Mouse (Mus musculus) bone marrow macrophage, adult 2 months (primary cell): Measurements from ENCODE around the gene Kif17.

ENCODE experiments used
- CTCF ChIP-seq: IDR thresholded peaks from 2 replicates; pipeline ENCODE4 v1.5.1; 2012; ENCODE audit warnings: low read depth, mild to moderate bottlenecking, low read length, moderate library complexity
- POLR2A ChIP-seq: IDR thresholded peaks from 2 replicates; pipeline ENCODE4 v1.6.1; 2012; ENCODE audit warnings: mild to moderate bottlenecking, low read depth, low read length, borderline replicate concordance

DNA sequence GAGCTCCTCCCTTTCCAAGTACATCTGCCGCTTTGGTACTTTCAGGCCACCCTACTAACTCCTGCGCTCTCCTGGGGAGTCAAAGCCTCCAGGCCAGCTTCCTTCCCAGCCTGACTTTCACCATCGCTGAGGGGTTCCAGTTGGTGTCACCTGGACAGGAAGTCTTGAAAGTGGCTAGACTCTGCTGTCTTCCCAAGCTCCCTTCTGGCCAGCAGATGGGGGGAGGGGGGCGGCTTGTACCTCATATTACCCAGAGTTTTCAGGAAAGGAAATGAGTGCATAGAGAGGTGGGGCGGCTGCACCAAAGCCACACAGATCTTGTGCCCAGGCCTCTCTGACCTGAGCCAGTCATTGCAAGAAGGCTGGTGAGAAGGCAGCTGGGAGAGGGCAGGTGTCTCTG, 2.0 kb downstream of the Kif17 start:
- no peak for TF ChIP-seq CTCF
- no peak for TF ChIP-seq POLR2A
